Mouse (Mus musculus): Measurements from ENCODE around the gene Dnah6. TPM values are rescaled to one million over a fixed set of nuclear protein-coding genes. Genes with fewer than 3 reads are reported as not detected.
A peak's percentile ranks its signal among the peaks of the same experiment; 100 is the strongest.

Dnah6 gene
- not detected in 2 replicates for polyA plus RNA-seq (2012; ENCODE audit: insufficient read depth, insufficient read length, low replicate concordance, missing spikeins)

- H3K27ac ChIP-seq (ENCODE audit: insufficient read depth, low read depth, low read length) = peak within 1 kb of the TSS; percentile 7; the same call in 1 of the 2 replicates
- 32% methylated on average over 25 of the region's 25 CpGs for WGBS
- no peak for TF ChIP-seq CTCF (IDR thresholded peaks at IDR 0.05; ENCODE audit: insufficient read depth, low read depth, low read length)
- TF ChIP-seq POLR2A (IDR thresholded peaks at IDR 0.05; ENCODE audit: insufficient read depth, low read depth, low read length) = no peak
Measured at GRCm38 (mm10) chr6:73221189-73221957, at the start of gene Dnah6. Dnah6 (minus strand) TSS chr6:73221651.

GRCm38 (mm10) chr6:73269374-73269773 is 47.9 kb upstream of the Dnah6 start:
- Histone ChIP-seq H3K4me1 (ENCODE audit: control insufficient read depth, insufficient read depth, low read length) (no peaks in the 10 kb centered on the region), H3K4me3 (ENCODE audit: insufficient read depth, low read depth, low read length) (no peak overlapping the region), H3K27ac (ENCODE audit: insufficient read depth, low read depth, low read length) (no peak overlapping the region)
- WGBS = 96% methylated on average over 3 of the region's 3 CpGs
- TF ChIP-seq POLR2A (IDR thresholded peaks at IDR 0.05; ENCODE audit: insufficient read depth, low read depth, low read length) (no peak), CTCF (IDR thresholded peaks at IDR 0.05; ENCODE audit: insufficient read depth, low read depth, low read length) (no peak)

More at GRCm38 (mm10) chr6:73221189-73221957, at the start of gene Dnah6:
- peak within 1 kb of the TSS; percentile 35 for H3K4me3 ChIP-seq (ENCODE audit: insufficient read depth, low read depth, low read length)
- H3K4me1 ChIP-seq (ENCODE audit: control insufficient read depth, insufficient read depth, low read length) = peaks cover 3% of the 10 kb centered on the region

GRCm38 (mm10) chr6:73267738-73268311 is 46.4 kb upstream of the Dnah6 start:
- no peak for TF ChIP-seq CTCF (IDR thresholded peaks at IDR 0.05; ENCODE audit: insufficient read depth, low read depth, low read length)
- no peak for TF ChIP-seq POLR2A (IDR thresholded peaks at IDR 0.05; ENCODE audit: insufficient read depth, low read depth, low read length)
- Histone ChIP-seq H3K4me1 (ENCODE audit: control insufficient read depth, insufficient read depth, low read length) (no peaks in the 10 kb centered on the region), H3K27ac (ENCODE audit: insufficient read depth, low read depth, low read length) (no peak overlapping the region), H3K4me3 (ENCODE audit: insufficient read depth, low read depth, low read length) (no peak overlapping the region)
- 92% methylated on average over 8 of the region's 8 CpGs for WGBS

GRCm38 (mm10) chr6:73264801-73265200 is 43.4 kb upstream of the Dnah6 start:
- Histone ChIP-seq H3K27ac (ENCODE audit: insufficient read depth, low read depth, low read length) (no peak overlapping the region), H3K4me1 (ENCODE audit: control insufficient read depth, insufficient read depth, low read length) (no peaks in the 10 kb centered on the region), H3K4me3 (ENCODE audit: insufficient read depth, low read depth, low read length) (no peak overlapping the region)
- 51% methylated on average over 2 of the region's 2 CpGs for WGBS
- no peak for TF ChIP-seq CTCF (IDR thresholded peaks at IDR 0.05; ENCODE audit: insufficient read depth, low read depth, low read length)

- no peak overlapping the region for H3K27ac ChIP-seq (ENCODE audit: insufficient read depth, low read depth, low read length)
- TF ChIP-seq POLR2A (IDR thresholded peaks at IDR 0.05; ENCODE audit: insufficient read depth, low read depth, low read length) = no peak
- TF ChIP-seq CTCF (IDR thresholded peaks at IDR 0.05; ENCODE audit: insufficient read depth, low read depth, low read length) = no peak
- no peak overlapping the region for H3K4me3 ChIP-seq (ENCODE audit: insufficient read depth, low read depth, low read length)
- WGBS = 53% methylated on average over 6 of the region's 6 CpGs
- 0 out of 2 replicates have a peak, but pooled peaks cover 3% of the 10 kb centered on the region for H3K4me1 ChIP-seq (ENCODE audit: control insufficient read depth, insufficient read depth, low read length)
Measured at GRCm38 (mm10) chr6:73260110-73260509, 38.7 kb upstream of the Dnah6 start.

DNA sequence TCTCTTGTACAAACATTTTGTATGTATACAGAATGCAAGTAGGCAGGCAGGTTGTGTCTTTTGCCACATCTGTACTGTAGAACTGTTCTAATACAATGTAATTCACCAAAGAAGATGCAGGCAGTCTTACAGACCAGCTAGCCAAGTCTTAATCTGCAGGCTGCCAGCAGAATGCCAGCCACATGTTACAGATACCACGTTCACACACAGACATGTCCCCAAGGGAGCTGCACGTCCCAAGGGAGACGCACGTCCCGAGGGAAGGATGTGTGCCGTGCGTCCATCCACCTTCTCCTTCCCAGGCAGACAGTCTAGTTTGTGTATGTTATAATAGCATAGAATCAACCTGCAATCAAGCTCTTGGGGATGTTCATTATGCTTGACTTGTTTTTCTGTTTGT is 35.6 kb upstream of the Dnah6 start:
- Histone ChIP-seq H3K4me3 (ENCODE audit: insufficient read depth, low read depth, low read length) (no peak overlapping the region), H3K27ac (ENCODE audit: insufficient read depth, low read depth, low read length) (no peak overlapping the region), H3K4me1 (ENCODE audit: control insufficient read depth, insufficient read depth, low read length) (peaks cover 10% of the 10 kb centered on the region)
- no peak for TF ChIP-seq POLR2A (IDR thresholded peaks at IDR 0.05; ENCODE audit: insufficient read depth, low read depth, low read length)
- TF ChIP-seq CTCF (IDR thresholded peaks at IDR 0.05; ENCODE audit: insufficient read depth, low read depth, low read length) = no peak
- WGBS = 92% methylated on average over 7 of the region's 7 CpGs

DNA sequence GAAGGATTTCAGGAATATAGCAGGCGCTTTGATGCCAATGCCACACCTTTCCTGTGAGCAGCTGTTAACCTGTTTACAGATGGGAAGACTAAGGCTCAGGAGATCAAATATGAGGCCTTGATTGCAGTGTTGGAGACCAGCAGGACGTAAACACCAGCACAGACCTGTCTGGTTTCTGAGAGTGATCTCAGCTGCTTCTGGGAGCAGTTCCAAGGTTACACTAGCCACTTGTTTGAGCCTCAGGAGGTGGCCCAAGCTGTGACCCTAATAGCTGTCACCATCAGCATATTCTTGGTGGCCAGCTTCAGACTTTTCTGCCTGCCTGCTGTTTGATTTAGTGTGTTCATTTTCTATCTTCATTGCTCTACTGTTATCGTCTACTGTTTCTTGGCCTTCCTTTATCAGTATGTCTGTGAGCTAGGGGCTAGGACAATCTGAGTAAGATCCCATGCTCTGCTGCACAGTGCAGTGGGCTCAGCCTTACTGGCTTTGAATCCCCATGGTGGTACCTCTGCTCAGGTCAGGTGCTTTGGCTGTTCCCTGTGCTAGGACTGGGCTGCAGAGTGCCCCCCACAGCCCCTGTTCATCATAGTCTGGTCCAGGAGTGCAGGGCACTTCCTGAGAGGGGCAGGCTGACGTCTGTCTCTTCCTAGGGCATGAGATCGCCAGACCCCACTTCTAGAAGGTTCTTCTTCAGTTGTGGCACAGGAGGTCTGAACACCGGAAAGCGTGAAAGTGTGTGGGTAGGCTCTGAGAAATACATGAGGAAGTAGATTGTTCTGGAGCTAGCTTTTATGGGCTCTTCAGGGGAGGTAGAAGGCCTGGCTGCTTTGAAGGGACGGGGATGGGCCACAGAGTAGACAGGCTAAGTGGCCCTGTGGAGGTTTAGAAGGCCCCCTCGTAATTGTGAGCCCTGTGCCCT is 33.1 kb upstream of the Dnah6 start:
- no peak overlapping the region for H3K4me3 ChIP-seq (ENCODE audit: insufficient read depth, low read depth, low read length)
- no peak for TF ChIP-seq POLR2A (IDR thresholded peaks at IDR 0.05; ENCODE audit: insufficient read depth, low read depth, low read length)
- no peak for TF ChIP-seq CTCF (IDR thresholded peaks at IDR 0.05; ENCODE audit: insufficient read depth, low read depth, low read length)
- 64% methylated on average over 9 of the region's 9 CpGs for WGBS
- H3K4me1 ChIP-seq (ENCODE audit: control insufficient read depth, insufficient read depth, low read length) = peaks cover 14% of the 10 kb centered on the region
- no peak overlapping the region for H3K27ac ChIP-seq (ENCODE audit: insufficient read depth, low read depth, low read length)

DNA sequence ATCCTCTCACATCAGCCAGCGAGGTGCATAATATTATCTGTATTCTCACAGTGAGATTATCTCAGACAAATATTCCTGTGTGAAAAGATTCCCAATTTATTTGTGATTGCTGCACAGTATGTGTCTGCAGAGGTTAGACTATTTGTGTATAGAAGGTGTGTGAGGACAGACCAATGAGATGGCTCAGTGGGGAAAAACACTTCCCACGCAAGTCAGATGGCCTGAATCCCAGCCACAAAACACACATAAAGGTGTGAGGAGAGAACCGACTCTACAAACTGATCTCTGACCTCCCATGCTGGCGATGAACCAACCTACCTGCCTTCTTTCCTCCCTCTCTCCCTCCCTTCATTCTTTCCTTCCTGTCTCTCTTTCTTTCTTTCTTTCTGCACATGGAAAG is 32.1 kb upstream of the Dnah6 start:
- WGBS = 83% methylated on average over 4 of the region's 4 CpGs
- H3K4me1 ChIP-seq (ENCODE audit: control insufficient read depth, insufficient read depth, low read length) = peaks cover 11% of the 10 kb centered on the region
- H3K27ac ChIP-seq (ENCODE audit: insufficient read depth, low read depth, low read length) = no peak overlapping the region
- TF ChIP-seq CTCF (IDR thresholded peaks at IDR 0.05; ENCODE audit: insufficient read depth, low read depth, low read length) = no peak
- no peak for TF ChIP-seq POLR2A (IDR thresholded peaks at IDR 0.05; ENCODE audit: insufficient read depth, low read depth, low read length)
- H3K4me3 ChIP-seq (ENCODE audit: insufficient read depth, low read depth, low read length) = no peak overlapping the region

All from olfactory bulb, adult 2 months (tissue).